Mouse (Mus musculus) liver, postnatal 0 days (tissue): ENCODE measurements around the gene Cdkn1a.

Experiments
- CTCF ChIP-seq: sonication (generic); IDR thresholded peaks from 2 replicates; pipeline ENCODE4 v1.5.1; 2016; ENCODE audit warnings: antibody characterized with exemption, low read depth
- EP300 ChIP-seq: IDR thresholded peaks from 2 replicates; pipeline ENCODE4 v1.6.1; 2016; ENCODE audit warnings: antibody characterized with exemption, low read depth, mild to moderate bottlenecking

DNA sequence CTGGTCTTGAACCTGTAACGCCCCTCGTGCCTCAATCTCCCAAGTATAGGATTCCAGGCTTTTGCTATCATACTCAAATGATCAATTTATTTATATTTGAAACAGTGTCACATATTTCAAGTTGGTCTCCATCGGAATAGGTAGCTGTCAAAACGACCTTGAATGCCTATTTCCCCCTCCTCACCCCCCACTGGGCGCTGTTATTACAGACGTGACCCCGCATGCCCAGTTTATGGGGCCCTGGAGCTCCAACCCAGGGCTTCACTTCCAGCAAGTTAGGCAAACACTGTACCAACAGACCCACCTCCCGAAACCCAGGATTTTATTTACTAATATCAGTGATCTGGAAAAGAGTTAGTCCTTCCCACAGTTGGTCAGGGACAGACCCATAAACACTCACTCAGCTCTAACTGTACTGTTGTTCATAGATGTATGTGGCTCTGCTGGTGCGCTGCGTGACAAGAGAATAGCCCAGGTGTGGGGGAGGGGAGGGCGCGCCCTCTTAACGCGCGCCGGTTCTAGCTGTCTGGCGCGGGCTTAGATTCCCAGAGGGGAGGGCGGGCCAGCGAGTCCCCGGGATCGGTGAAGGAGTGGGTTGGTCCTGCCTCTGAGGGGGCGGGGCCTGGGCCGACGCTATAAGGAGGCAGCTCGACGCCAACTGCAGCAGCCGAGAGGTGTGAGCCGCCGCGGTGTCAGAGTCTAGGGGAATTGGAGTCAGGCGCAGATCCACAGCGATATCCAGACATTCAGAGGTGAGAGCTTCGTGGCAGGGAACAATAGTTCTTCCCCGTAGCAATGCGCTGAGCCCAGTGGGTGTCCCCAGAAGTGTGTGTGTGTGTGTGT is 2.6 kb downstream of the Cdkn1a start:
- TF ChIP-seq CTCF (no peak), EP300 (no peak)
